Mouse (Mus musculus): Measurements from ENCODE around the gene Rpl27. TPM values are rescaled to one million over a fixed set of nuclear protein-coding genes. Genes with fewer than 3 reads are reported as not detected.
"Not testable (repeated sequence)": the region's sequence is repeated elsewhere in the genome, so short reads cannot be mapped to it uniquely, and the experiment has no call there.

Gene Rpl27
- polyA plus RNA-seq, 1 experiment from 2014 or later: 369 TPM

- Histone ChIP-seq H3K9ac (no peak overlapping the region), H3K36me3 (peaks cover 47% of the 10 kb centered on the region), H3K27ac (peak overlapping the region; percentile 29; the same call in 1 of the 2 replicates), H3K4me2 (peak overlapping the region; percentile 98; the same call in 1 of the 2 replicates), H3K27me3 (no peaks in the 10 kb centered on the region), H3K4me3 (replicated peaks) (no peak overlapping the region), H3K4me1 (peaks cover 71% of the 10 kb centered on the region), H3K9me3 (replicated peaks) (no peaks in the 10 kb centered on the region)
- 23% methylated on average over 13 of the region's 13 CpGs for WGBS
- ATAC-seq (replicated peaks; ENCODE audit: low FRiP score): no peak
Measured at GRCm38 (mm10) chr11:101462583-101463440, 20.7 kb downstream of the Rpl27 start.

DNA sequence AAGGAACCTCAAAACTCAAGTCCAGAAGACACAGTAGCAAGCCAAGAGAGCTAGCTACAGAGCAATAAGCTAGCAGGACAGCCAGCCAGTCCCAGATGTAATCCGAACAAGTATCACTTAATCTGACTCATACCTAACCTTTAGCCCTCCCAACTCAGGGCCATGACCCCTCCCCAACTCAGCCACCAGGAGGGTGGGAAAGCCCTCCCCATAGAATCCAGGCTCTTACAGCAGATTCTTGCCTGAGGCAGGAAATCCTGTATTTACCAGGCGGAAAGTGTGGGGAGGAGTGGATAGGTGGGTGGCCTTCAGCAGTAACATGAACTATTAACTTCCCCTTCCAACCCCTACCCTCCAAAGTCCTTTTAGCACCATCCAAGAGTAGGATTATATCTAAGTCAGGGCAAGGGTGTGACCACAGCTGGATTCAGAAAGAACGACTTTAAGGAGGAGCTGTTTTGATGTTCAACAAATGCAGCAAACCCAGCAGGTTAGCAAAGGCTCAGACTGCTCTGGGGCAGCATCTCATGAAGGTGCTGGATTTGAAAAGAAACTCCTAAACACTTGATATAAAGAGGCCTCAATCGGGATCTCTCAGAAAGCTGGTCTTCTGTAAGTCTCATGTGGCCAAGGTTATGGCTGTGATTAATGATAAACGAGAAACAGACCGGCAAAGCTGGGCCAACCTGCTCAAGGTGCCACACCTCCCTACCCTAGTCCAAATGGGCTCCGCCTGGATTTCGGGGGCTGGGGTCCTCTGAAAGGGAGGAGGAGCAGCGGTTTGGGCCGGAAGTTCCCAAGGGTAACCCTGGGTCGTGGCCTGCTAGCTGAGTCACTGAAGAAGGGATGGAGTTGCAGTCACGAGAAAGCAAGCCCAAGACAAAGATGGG, 22.4 kb downstream of the Rpl27 start, which contains the start of gene Rnd2:
Gene Rnd2 (plus strand): TSS at position 789 of the 890 bp plus-strand sequence.
- Histone ChIP-seq H3K9me3 (replicated peaks) (no peaks in the 10 kb centered on the region), H3K36me3 (peaks cover 32% of the 10 kb centered on the region), H3K27ac (peak within 1 kb of the TSS; percentile 91), H3K27me3 (no peaks in the 10 kb centered on the region), H3K4me3 (replicated peaks) (peak within 1 kb of the TSS; percentile 86), H3K4me2 (peak within 1 kb of the TSS; percentile 98), H3K4me1 (peaks cover 76% of the 10 kb centered on the region), H3K9ac (peak within 1 kb of the TSS; percentile 75)
- WGBS: 9% methylated on average over 12 of the region's 12 CpGs
- peak; percentile 23; the same call in 1 of the 2 replicates for ATAC-seq (replicated peaks; ENCODE audit: low FRiP score)

DNA sequence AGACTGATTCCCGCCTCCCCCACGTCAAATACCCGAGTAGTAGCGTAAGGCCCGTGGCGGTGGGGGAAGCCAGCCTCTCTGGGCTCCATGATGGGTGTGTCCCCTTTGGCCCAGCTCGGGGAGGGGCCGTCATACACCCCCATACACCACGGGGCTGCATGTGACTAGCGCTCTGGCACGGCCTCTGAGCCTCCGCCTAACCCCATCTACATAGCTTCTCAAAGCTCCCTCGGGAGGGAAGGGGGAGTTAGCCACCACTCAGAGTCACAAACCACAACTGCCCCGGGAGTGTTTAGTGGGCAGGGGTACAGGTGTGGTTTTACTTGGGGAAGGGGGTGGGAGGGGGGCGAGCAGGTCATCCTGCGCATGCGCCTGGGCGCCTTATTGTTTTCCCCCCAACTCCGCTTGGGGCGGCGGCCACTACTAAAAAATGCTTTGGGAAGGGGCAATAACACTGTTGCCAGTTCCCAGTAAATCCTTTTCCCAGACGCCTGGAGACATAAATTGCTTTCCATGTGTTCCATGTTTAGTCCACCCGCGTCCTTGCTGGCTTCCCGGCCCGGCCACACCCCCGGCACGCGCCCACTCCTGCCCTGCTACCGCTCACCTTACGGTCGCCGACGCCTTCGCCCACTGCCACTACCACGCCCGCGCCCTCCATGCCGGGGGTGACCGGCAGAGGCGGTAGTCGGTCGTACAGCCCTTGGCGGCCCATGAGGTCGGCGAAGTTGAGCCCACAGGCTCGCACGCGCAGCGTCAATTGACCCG, 23.2 kb downstream of the Rpl27 start:
- H3K4me1 ChIP-seq: peaks cover 68% of the 10 kb centered on the region
- peak; percentile 31 for ATAC-seq (replicated peaks; ENCODE audit: low FRiP score)
- peak overlapping the region; percentile 75 for H3K9ac ChIP-seq
- H3K36me3 ChIP-seq: peaks cover 24% of the 10 kb centered on the region
- H3K9me3 ChIP-seq (replicated peaks): no peaks in the 10 kb centered on the region
- H3K4me2 ChIP-seq: peak overlapping the region; percentile 98
- H3K27me3 ChIP-seq: no peaks in the 10 kb centered on the region
- WGBS: under 1% methylated on average over 51 of the region's 51 CpGs
- peak overlapping the region; percentile 86 for H3K4me3 ChIP-seq (replicated peaks)
- peak overlapping the region; percentile 91 for H3K27ac ChIP-seq

DNA sequence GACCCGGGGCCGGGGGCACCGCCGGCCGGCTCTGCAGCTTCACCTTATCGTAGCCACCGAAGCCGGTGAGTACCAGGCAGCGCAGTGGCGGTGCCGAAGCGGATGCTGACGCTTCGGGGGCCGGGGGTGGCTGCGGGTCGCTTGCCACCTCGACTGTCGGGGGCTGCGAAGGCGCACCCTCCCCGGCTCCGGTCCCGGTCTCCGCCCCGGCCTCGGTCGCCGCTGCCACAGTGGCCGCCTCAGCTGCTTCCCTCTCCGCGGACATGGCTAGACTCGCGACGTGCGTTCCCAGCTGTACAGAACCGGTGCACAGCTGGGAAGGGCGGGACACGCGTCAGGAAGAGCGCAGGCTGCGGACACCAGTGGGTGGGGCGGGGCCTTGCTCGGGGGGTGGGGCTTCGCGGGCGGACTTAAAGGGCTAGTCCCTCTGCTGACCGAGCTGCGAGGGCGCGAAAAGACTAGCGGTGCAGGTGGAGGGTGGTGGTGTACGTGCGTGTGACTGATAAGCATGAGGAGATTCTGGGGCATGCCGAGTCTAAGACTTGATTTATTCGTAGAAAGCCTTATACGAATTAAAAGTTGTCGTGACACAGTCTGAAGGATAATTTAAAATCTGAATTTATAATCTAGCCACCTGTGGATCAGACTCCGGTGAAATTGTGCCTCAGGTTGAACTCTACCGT, 23.9 kb downstream of the Rpl27 start, which contains the start of gene Vat1:
Gene Vat1 (minus strand): TSS at position 362 of the 683 bp plus-strand sequence.
- WGBS: 2% methylated on average over 60 of the region's 60 CpGs
- H3K4me3 ChIP-seq (replicated peaks): peak within 1 kb of the TSS; percentile 86
- no peaks in the 10 kb centered on the region for H3K9me3 ChIP-seq (replicated peaks)
- H3K27me3 ChIP-seq: no peaks in the 10 kb centered on the region
- H3K4me2 ChIP-seq: peak within 1 kb of the TSS; percentile 99
- peaks cover 16% of the 10 kb centered on the region for H3K36me3 ChIP-seq
- ATAC-seq (replicated peaks; ENCODE audit: low FRiP score): peak; percentile 53
- H3K4me1 ChIP-seq: peaks cover 66% of the 10 kb centered on the region
- H3K27ac ChIP-seq: peak within 1 kb of the TSS; percentile 91
- peak within 1 kb of the TSS; percentile 75 for H3K9ac ChIP-seq

DNA sequence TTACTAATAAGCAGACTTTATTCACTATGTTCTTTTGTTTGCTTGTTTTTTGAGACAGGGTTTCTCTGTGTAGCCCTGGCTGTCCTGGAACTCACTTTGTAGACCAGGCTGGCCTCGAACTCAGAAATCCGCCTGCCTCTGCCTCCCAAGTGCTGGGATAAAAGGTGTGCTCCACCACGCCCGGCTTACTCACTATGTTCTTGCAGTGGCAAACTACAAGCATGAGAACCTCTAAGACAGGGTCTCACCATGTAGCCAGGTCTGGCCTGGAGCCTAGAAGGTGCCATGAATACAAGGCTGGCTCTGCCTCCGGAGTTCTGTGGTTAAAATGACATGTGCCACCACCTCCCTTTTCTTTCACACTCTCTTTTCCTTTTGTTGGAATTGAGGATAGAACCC, 24.5 kb downstream of the Rpl27 start:
- ATAC-seq (replicated peaks; ENCODE audit: low FRiP score); H3K9me3 ChIP-seq (replicated peaks); H3K27ac ChIP-seq; H3K27me3 ChIP-seq: not testable (repeated sequence)
- Histone ChIP-seq H3K4me1 (peaks cover 66% of the 10 kb centered on the region), H3K9ac (peak overlapping the region; percentile 75; the same call in 1 of the 2 replicates), H3K4me3 (replicated peaks) (peak overlapping the region; percentile 86), H3K4me2 (peak overlapping the region; percentile 98), H3K36me3 (peaks cover 11% of the 10 kb centered on the region)
- WGBS: 59% methylated on average over 5 of the region's 5 CpGs

DNA sequence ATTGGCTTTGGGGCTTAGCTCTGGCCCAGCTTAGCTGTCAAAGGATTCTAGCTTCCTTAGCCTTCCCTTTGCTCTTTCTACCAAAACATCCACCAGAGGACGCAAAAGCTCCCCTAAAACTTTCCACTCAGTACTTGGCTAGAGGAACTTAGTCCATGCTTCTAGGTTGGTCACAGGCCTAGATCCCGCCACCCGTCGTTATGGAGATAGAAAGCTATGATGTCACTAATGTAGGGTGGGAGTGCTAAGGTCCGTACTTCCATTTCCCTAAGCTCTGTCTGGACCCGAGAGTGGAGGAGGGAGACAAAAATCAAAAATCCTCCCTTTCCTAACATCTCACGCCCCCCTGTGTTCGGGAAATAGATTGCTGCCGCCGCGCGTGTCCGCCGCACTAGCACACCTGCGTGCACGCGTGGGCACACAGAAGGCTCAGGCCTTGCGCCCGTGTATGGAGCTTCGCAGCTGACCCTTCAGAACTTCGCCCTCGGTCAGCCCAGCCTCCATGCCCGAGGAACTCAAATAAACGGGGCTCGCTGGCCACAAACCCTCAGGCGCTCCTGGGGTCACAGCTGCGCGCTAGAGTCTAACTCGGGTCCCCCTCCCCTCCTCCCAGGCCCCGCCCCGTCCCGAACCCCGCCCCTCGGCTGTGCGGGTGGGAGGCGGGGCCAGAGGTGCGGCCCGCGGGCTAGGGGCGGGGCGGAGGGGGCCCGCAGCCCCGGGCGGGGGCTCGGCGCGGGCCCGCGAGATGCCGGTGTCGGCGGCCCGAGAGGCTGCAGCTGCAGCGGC, 25.6 kb downstream of the Rpl27 start:
- H3K27me3 ChIP-seq: no peaks in the 10 kb centered on the region
- under 1% methylated on average over 48 of the region's 54 CpGs for WGBS
- ATAC-seq (replicated peaks; ENCODE audit: low FRiP score): peak; percentile 78
- H3K36me3 ChIP-seq: 0 out of 2 replicates have a peak, but pooled peaks cover under 1% of the 10 kb centered on the region
- peak overlapping the region; percentile 77 for H3K27ac ChIP-seq
- peak overlapping the region; percentile 82 for H3K4me3 ChIP-seq (replicated peaks)
- peaks cover 67% of the 10 kb centered on the region for H3K4me1 ChIP-seq
- peak overlapping the region; percentile 99 for H3K4me2 ChIP-seq
- no peaks in the 10 kb centered on the region for H3K9me3 ChIP-seq (replicated peaks)
- H3K9ac ChIP-seq: peak overlapping the region; percentile 73

DNA sequence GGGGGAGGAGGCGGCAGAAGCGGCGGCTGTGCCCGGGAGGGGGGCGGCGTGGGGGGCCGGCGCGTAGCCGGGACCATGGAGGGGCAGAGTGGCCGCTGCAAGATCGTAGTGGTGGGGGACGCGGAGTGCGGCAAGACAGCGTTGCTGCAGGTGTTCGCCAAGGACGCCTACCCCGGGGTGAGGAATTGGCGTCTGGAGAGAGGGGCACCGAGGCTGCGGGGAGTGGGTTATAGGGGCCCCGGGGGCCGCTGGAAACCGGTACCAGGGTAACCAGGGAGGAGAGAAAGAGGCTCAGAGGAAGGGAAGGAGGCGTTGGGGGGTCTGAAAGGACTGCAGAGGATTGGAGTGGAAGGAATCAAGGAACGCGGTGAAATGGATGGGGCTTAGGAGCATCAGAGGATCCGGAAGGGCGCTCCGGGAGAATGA, 26.2 kb downstream of the Rpl27 start:
- peak; percentile 37 for ATAC-seq (replicated peaks; ENCODE audit: low FRiP score)
- Histone ChIP-seq H3K4me2 (peak overlapping the region; percentile 99), H3K27me3 (no peaks in the 10 kb centered on the region), H3K4me3 (replicated peaks) (peak overlapping the region; percentile 82), H3K36me3 (no peaks in the 10 kb centered on the region), H3K9ac (peak overlapping the region; percentile 73), H3K4me1 (peaks cover 61% of the 10 kb centered on the region), H3K9me3 (replicated peaks) (no peaks in the 10 kb centered on the region), H3K27ac (peak overlapping the region; percentile 77)
- 1% methylated on average over 31 of the region's 31 CpGs for WGBS

DNA sequence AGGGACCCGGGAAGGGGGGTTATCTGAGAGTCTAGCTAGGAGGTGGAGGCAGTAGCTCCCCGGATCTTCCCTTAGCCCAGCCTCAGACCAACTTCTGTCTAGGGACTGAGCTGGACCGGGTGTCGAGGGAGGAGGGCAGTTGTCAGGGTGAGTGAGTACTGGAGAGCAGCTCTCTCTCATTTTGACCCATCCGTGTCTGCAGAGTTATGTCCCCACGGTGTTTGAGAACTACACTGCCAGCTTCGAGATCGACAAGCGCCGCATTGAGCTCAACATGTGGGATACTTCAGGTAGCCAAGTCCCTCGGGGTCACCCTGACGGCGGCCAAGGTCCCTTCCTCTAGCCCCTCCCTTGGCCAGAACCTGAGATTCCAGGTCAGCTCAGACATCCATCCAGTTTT, 26.6 kb downstream of the Rpl27 start:
- Histone ChIP-seq H3K4me3 (replicated peaks) (peak overlapping the region; percentile 82), H3K27me3 (no peaks in the 10 kb centered on the region), H3K4me2 (peak overlapping the region; percentile 99), H3K9ac (peak overlapping the region; percentile 73), H3K9me3 (replicated peaks) (no peaks in the 10 kb centered on the region), H3K27ac (0 out of 2 replicates have a peak overlapping the region, but pooled peaks have one; percentile 77), H3K36me3 (no peaks in the 10 kb centered on the region), H3K4me1 (peaks cover 56% of the 10 kb centered on the region)
- 6% methylated on average over 13 of the region's 13 CpGs for WGBS
- ATAC-seq (replicated peaks; ENCODE audit: low FRiP score): no peak

DNA sequence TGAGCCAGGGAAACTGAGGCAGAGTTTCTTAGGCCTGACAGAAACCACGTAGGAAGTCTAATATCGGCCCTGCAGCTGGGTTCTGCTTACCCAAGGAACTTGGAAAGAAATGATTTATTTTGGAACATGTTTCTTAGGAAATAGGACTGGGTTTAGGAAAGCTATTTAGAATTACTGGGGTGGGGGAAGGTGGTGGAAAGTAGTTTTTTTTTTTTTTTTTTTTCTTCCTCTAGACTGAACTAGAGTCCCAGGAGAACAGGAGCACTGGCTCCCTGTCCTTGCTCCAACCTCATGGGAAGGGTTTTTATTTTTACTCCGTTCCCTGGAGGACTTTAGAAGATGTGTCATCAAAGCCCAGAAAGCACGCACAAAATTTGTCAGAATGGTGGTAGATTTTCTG, 27.1 kb downstream of the Rpl27 start:
- Histone ChIP-seq H3K36me3 (no peaks in the 10 kb centered on the region), H3K9ac (no peak overlapping the region; the same call in 1 of the 2 replicates), H3K4me2 (peak overlapping the region; percentile 99), H3K4me1 (peaks cover 52% of the 10 kb centered on the region), H3K27me3 (no peaks in the 10 kb centered on the region), H3K4me3 (replicated peaks) (peak overlapping the region; percentile 82), H3K9me3 (replicated peaks) (no peaks in the 10 kb centered on the region), H3K27ac (no peak overlapping the region)
- WGBS: 54% methylated on average over 4 of the region's 4 CpGs
- ATAC-seq (replicated peaks; ENCODE audit: low FRiP score): no peak

DNA sequence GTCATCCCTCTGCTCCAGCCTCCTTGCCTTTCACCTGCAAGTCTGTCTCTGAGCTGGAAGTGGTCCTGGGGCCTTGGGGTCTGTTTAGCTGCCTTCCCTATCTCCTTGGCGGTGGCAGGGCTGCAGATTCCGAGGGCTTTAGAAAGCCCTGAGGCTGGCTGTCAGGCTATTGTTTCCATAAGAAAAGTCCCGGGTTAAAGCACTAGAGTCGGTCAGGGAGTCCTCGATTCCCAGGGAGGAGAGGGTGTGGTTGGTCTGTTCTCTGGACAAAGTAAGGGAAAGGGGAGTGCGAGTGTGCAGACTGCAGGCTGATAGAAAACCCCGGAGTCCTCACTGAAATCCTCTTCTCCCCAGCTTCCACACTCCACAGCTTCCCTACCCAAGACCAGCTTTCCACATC, 28.1 kb downstream of the Rpl27 start:
- no peak overlapping the region for H3K4me3 ChIP-seq (replicated peaks)
- H3K4me2 ChIP-seq: no peak overlapping the region
- no peaks in the 10 kb centered on the region for H3K9me3 ChIP-seq (replicated peaks)
- 52% methylated on average over 7 of the region's 7 CpGs for WGBS
- no peaks in the 10 kb centered on the region for H3K27me3 ChIP-seq
- peaks cover 41% of the 10 kb centered on the region for H3K4me1 ChIP-seq
- no peak for ATAC-seq (replicated peaks; ENCODE audit: low FRiP score)
- H3K36me3 ChIP-seq: no peaks in the 10 kb centered on the region
- H3K27ac ChIP-seq: no peak overlapping the region
- H3K9ac ChIP-seq: no peak overlapping the region
